Mouse (Mus musculus): ENCODE measurements at regions not wholly inside any gene's neighbourhood (a gene's known extent, or its start where the extent isn't known, plus 50 kb on each side); places are given as distances from the start of the nearest gene placed in this dataset.

DNA sequence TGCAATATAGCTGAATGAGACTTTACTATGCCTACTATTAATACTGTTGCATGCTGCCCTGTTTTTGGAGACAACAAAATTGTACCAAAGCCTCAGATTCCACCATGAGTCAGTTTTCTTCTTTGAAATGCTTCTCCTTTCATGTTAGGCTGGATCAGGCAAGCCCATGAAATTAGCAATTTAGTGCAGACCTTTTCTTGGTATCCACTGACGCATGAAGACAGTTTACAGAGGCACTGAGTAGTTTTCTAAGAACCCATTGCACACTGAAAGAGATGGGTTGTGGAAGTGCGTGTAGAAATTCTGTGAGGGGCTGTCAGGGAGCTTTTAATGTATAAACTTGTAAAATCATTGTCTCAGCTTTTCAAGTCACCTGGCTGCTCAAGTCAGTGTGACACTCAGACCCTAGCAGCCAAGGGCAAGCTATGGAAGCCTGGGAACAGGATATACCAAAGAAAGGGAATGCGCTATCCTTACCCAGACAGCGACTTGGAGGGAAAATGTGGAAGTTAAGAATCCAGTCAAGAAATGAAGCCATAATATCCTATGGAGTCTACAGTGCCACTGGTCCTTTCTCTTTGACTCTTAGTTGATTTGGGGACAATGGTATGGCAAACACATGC, 323.1 kb downstream of the Mef2c start:
- in situ Hi-C loops (cut with MboI; ENCODE audit: low sequenced_read_pairs in 2 of 2, unreplicated experiment in 2 of 2): no loop called here
- H3K4me1 ChIP-seq (ENCODE audit: control insufficient read depth in 2 of 2, insufficient read depth in 2 of 2, low read length in 2 of 2, poor library complexity in 1 of 2): no peaks in the 10 kb centered on the region
- H3K27ac ChIP-seq (ENCODE audit: insufficient read depth, low read depth, low read length, poor library complexity, severe bottlenecking): no peak overlapping the region
- H3K9ac ChIP-seq (ENCODE audit: insufficient read depth, low read depth, low read length, poor library complexity, severe bottlenecking): no peak overlapping the region
- no peaks in the 10 kb centered on the region for H3K9me3 ChIP-seq (ENCODE audit: control insufficient read depth, insufficient read depth, low read depth, low read length)
- H3K4me3 ChIP-seq (ENCODE audit: insufficient read depth in 1 of 2, low read depth in 1 of 2, low read length in 2 of 2, poor library complexity in 1 of 2, severe bottlenecking in 1 of 2): no peak overlapping the region
- no peak for DNase-seq (ENCODE audit: low read depth, low spot score)
- no peak for TF ChIP-seq HCFC1 (IDR thresholded peaks at IDR 0.05; ENCODE audit: borderline replicate concordance, insufficient read depth, low read length)
- no peak for TF ChIP-seq CHD2 (IDR thresholded peaks at IDR 0.05; ENCODE audit: low read depth, low read length)
- TF ChIP-seq MAFK (IDR thresholded peaks at IDR 0.05; ENCODE audit: insufficient read depth, low read depth, low read length): no peak
- no peak for TF ChIP-seq ZNF384 (IDR thresholded peaks at IDR 0.05; ENCODE audit: low read depth, low read length)
- TF ChIP-seq ZC3H11A (IDR thresholded peaks at IDR 0.05; ENCODE audit: borderline replicate concordance, low read depth, low read length): no peak
- H3K36me3 ChIP-seq (ENCODE audit: control insufficient read depth, insufficient read depth, low read length, poor library complexity, severe bottlenecking): no peaks in the 10 kb centered on the region

DNA sequence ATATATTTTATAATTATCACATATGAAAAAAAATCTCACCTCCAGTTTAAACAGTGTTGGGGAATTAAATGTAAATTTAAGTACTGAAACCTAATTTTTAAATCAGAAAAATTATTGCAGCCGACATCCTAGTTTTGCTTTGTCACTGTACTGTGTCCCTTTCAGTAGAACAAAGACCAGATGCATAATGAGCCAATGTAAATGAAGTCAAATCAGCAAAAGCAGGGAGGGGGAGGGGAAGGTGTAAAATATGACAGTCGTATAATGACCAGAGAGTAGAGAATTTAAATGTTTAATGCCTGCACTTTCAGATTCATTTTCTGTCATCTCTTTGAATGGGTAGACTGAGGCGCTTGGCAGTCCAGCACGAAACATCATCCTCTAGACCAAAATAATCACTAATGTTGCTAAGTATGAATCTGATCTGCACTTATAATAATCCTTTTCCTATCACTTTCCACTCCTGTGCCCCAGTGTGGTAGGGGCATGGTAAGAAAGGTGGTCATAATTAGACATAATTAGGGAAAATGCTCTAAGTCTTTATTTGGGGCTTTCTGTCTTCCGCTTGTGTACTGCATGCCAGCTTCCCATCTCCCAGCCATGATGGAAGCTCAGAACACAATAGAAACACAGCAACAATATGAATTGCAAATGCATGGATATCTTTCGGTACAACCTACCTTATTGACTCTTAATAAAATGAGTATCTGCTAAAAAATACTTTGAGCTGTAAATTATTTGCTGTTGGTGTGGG, 356.0 kb upstream of the Tmem161b start:
- H3K4me3 ChIP-seq (ENCODE audit: insufficient read depth in 1 of 2, low read depth in 1 of 2, low read length in 2 of 2, poor library complexity in 1 of 2, severe bottlenecking in 1 of 2): no peak overlapping the region
- in situ Hi-C loops (cut with MboI; ENCODE audit: low sequenced_read_pairs in 2 of 2, unreplicated experiment in 2 of 2): no loop called here
- TF ChIP-seq HCFC1 (IDR thresholded peaks at IDR 0.05; ENCODE audit: borderline replicate concordance, insufficient read depth, low read length) (no peak), CHD2 (IDR thresholded peaks at IDR 0.05; ENCODE audit: low read depth, low read length) (no peak), ZNF384 (IDR thresholded peaks at IDR 0.05; ENCODE audit: low read depth, low read length) (no peak), MAFK (IDR thresholded peaks at IDR 0.05; ENCODE audit: insufficient read depth, low read depth, low read length) (no peak), ZC3H11A (IDR thresholded peaks at IDR 0.05; ENCODE audit: borderline replicate concordance, low read depth, low read length) (no peak)

DNA sequence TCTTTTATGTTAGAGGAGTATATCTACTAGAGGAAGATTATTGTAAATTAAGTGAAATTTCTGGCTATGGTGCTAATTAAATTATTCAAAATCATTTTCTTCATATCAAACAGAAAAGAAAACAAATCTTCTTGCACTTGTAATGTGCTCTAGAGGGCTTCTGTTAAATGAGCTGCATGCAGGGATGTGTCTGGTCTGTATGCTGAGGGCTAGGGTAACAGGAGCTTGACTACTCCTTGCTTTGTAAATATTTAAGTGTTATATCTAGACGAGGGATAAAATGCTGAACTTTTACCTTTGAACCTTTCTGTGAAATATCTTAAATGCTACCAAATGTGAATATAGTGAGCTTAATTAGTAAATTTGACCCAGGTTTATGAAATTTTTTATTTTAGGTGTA, 354.9 kb upstream of the Tmem161b start:
- in situ Hi-C loops (cut with MboI; ENCODE audit: low sequenced_read_pairs in 2 of 2, unreplicated experiment in 2 of 2): no loop called here
- Histone ChIP-seq H3K9ac (ENCODE audit: insufficient read depth, low read depth, low read length, poor library complexity, severe bottlenecking) (no peak overlapping the region), H3K4me1 (ENCODE audit: control insufficient read depth in 2 of 2, insufficient read depth in 2 of 2, low read length in 2 of 2, poor library complexity in 1 of 2) (no peaks in the 10 kb centered on the region), H3K27ac (ENCODE audit: insufficient read depth, low read depth, low read length, poor library complexity, severe bottlenecking) (no peak overlapping the region), H3K36me3 (ENCODE audit: control insufficient read depth, insufficient read depth, low read length, poor library complexity, severe bottlenecking) (no peaks in the 10 kb centered on the region), H3K9me3 (ENCODE audit: control insufficient read depth, insufficient read depth, low read depth, low read length) (no peaks in the 10 kb centered on the region), H3K4me3 (ENCODE audit: insufficient read depth in 1 of 2, low read depth in 1 of 2, low read length in 2 of 2, poor library complexity in 1 of 2, severe bottlenecking in 1 of 2) (no peak overlapping the region)
- no peak for TF ChIP-seq HCFC1 (IDR thresholded peaks at IDR 0.05; ENCODE audit: borderline replicate concordance, insufficient read depth, low read length)
- TF ChIP-seq ZC3H11A (IDR thresholded peaks at IDR 0.05; ENCODE audit: borderline replicate concordance, low read depth, low read length): no peak
- no peak for TF ChIP-seq MAFK (IDR thresholded peaks at IDR 0.05; ENCODE audit: insufficient read depth, low read depth, low read length)
- no peak for TF ChIP-seq CHD2 (IDR thresholded peaks at IDR 0.05; ENCODE audit: low read depth, low read length)
- no peak for TF ChIP-seq ZNF384 (IDR thresholded peaks at IDR 0.05; ENCODE audit: low read depth, low read length)
- DNase-seq (ENCODE audit: low read depth, low spot score): no peak

More for the DNA sequence above, 356.0 kb upstream of the Tmem161b start:
- Histone ChIP-seq H3K9me3 (ENCODE audit: control insufficient read depth, insufficient read depth, low read depth, low read length) (no peaks in the 10 kb centered on the region), H3K27ac (ENCODE audit: insufficient read depth, low read depth, low read length, poor library complexity, severe bottlenecking) (no peak overlapping the region), H3K9ac (ENCODE audit: insufficient read depth, low read depth, low read length, poor library complexity, severe bottlenecking) (no peak overlapping the region), H3K4me1 (ENCODE audit: control insufficient read depth in 2 of 2, insufficient read depth in 2 of 2, low read length in 2 of 2, poor library complexity in 1 of 2) (no peaks in the 10 kb centered on the region), H3K36me3 (ENCODE audit: control insufficient read depth, insufficient read depth, low read length, poor library complexity, severe bottlenecking) (no peaks in the 10 kb centered on the region)
- DNase-seq (ENCODE audit: low read depth, low spot score): no peak

DNA sequence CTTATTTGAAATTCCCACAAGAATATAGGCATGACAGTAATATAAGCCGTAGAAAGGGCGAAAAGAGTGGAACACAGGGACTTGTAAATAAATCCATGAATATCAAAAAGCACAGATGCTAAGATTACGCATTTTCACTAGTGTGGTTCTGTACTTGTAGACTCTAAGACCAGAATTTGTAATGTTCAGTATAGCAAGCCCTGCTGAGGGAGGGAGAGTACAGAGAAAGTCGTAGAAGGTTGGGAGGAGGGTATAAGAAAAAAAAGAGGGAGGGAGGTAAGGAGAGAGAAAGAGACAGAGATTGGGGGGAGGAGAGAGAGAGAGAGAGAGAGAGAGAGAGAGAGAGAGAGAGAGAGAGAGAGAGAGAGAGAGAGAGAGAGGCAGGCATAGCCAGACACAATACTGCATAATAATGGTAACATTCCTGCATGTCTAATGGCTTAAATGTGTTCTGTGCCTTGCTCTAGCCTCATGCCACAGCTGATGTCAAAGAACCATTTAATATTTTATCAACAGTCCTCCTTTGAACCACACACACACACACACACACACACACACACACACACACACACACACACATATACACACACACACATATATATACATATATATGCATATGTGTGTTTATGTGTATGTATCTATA, 354.1 kb upstream of the Tmem161b start:
- Histone ChIP-seq H3K9me3 (ENCODE audit: control insufficient read depth, insufficient read depth, low read depth, low read length) (no peaks in the 10 kb centered on the region), H3K4me1 (ENCODE audit: control insufficient read depth in 2 of 2, insufficient read depth in 2 of 2, low read length in 2 of 2, poor library complexity in 1 of 2) (no peaks in the 10 kb centered on the region), H3K27ac (ENCODE audit: insufficient read depth, low read depth, low read length, poor library complexity, severe bottlenecking) (no peak overlapping the region), H3K9ac (ENCODE audit: insufficient read depth, low read depth, low read length, poor library complexity, severe bottlenecking) (no peak overlapping the region), H3K36me3 (ENCODE audit: control insufficient read depth, insufficient read depth, low read length, poor library complexity, severe bottlenecking) (no peaks in the 10 kb centered on the region), H3K4me3 (ENCODE audit: insufficient read depth in 1 of 2, low read depth in 1 of 2, low read length in 2 of 2, poor library complexity in 1 of 2, severe bottlenecking in 1 of 2) (no peak overlapping the region)
- in situ Hi-C loops (cut with MboI; ENCODE audit: low sequenced_read_pairs in 2 of 2, unreplicated experiment in 2 of 2): no loop called here
- no peak for DNase-seq (ENCODE audit: low read depth, low spot score)
- TF ChIP-seq HCFC1 (IDR thresholded peaks at IDR 0.05; ENCODE audit: borderline replicate concordance, insufficient read depth, low read length) (no peak), ZC3H11A (IDR thresholded peaks at IDR 0.05; ENCODE audit: borderline replicate concordance, low read depth, low read length) (no peak), MAFK (IDR thresholded peaks at IDR 0.05; ENCODE audit: insufficient read depth, low read depth, low read length) (no peak), CHD2 (IDR thresholded peaks at IDR 0.05; ENCODE audit: low read depth, low read length) (no peak), ZNF384 (IDR thresholded peaks at IDR 0.05; ENCODE audit: low read depth, low read length) (no peak)
